In the genomic region with DNA sequence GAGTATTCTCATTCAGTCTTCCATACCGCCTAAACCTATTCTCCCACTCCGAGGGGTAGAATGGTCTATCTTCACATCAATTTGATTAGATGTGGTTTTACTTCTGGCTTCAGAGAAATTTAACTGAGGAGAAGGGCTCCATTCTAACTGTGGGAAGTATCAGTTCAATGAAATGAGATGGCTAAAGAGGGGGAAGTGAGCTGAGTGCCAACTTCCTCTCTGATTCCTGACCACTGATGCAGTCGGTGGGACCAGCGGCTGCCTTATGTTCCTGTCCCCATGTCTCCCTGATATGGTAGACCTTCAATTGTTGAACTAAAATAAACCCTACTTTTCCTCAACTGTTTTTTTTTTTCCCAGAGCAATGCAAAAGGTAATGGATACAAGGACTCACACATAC, we compare ENCODE assay signal across 22 mouse cellular contexts.
"Had no signal": no experiment of that assay in that cellular context is flagged by ENCODE, and none has a peak within 500 bp of the region (broad histone marks: within the 10 kb centered on the region; RNA-seq: fewer than 3 reads in every experiment).

No protein-coding gene starts in this region.

- H3K27ac ChIP-seq: liver, embryonic 13.5 days; liver, embryonic 15.5 days; lung, embryonic 15.5 days; macrophage; midbrain, embryonic 10.5 days; midbrain, embryonic 12.5 days; neural tube, embryonic 13.5 days had no signal

- H3K9ac ChIP-seq: liver, embryonic 13.5 days; liver, embryonic 15.5 days; liver, postnatal 0 days; lung, embryonic 15.5 days; midbrain, embryonic 12.5 days; neural tube, embryonic 13.5 days had no signal

- H3K4me3 ChIP-seq: liver, embryonic 13.5 days; liver, embryonic 15.5 days; lung, embryonic 15.5 days; megakaryocyte, embryonic 14.5 days; midbrain, embryonic 10.5 days; midbrain, embryonic 12.5 days; myocyte; neural tube, embryonic 13.5 days had no signal

- H3K9me3 ChIP-seq: liver, embryonic 13.5 days; liver, embryonic 15.5 days; lung, embryonic 15.5 days; midbrain, embryonic 10.5 days had no signal

- DNase-seq: liver; liver, embryonic 13.5 days; liver, postnatal 0 days; lung, adult 2 months; lung, postnatal 14 days; lung, postnatal 36 days; midbrain, embryonic 14.5 days; right cerebral cortex, postnatal 14 days; spleen, adult 18-20 months; thymus, adult 18-20 months; thymus, postnatal 14 days; thymus, postnatal 36 days had no signal

- H3K36me3 ChIP-seq: liver, embryonic 13.5 days; liver, embryonic 15.5 days; lung, embryonic 15.5 days; midbrain, embryonic 10.5 days; midbrain, embryonic 12.5 days; neural tube, embryonic 13.5 days had no signal

- H3K4me1 ChIP-seq: liver, embryonic 13.5 days; liver, embryonic 15.5 days; lung, embryonic 15.5 days; megakaryocyte, embryonic 14.5 days; midbrain, embryonic 10.5 days; midbrain, embryonic 12.5 days; neural tube, embryonic 13.5 days had no signal

- H3K4me2 ChIP-seq: liver, embryonic 11.5 days; liver, embryonic 13.5 days; liver, embryonic 15.5 days; lung, embryonic 15.5 days; midbrain, embryonic 12.5 days; neural tube, embryonic 13.5 days had no signal

- ATAC-seq: liver, postnatal 0 days; lung, postnatal 0 days had no signal

- H3K27me3 ChIP-seq: liver, embryonic 13.5 days; liver, embryonic 15.5 days; megakaryocyte, embryonic 14.5 days; midbrain, embryonic 12.5 days; neural tube, embryonic 13.5 days had no signal
